Mouse (Mus musculus) heart, adult 18-20 months (tissue): ENCODE measurements around the gene Entpd7. TPM values are rescaled to one million over a fixed set of nuclear protein-coding genes. Genes with fewer than 3 reads are reported as not detected.
A peak's percentile ranks its signal among the peaks of the same experiment; 100 is the strongest.

Experiments
- DNase-seq, 2 experiments: peaks; one replicate each; pipeline ENCODE4 v3.0.0; 2021 to 2022; ENCODE audit warnings: mixed read lengths in 1 of 2
- long read RNA-seq, 2 experiments: library from polyadenylated mRNA; stranded (forward); transcript quantifications; one replicate each; pipeline ENCODE4 v2.0.0; 2021
- total RNA-seq, 2 experiments: library from RNA; stranded (reverse); gene quantifications; 2 replicates each; pipeline ENCODE4 v1.2.3; 2021

Gene Entpd7
- 1 to 10 TPM; 2.1 to 2.4 TPM for total RNA-seq
- long read RNA-seq, experiment 1: 0 reads
- long read RNA-seq, experiment 2: 0 reads

GRCm38 (mm10) chr19:43689419-43690246 is at the start of gene Entpd7:
Gene Entpd7, plus strand, starts transcription at chr19:43689672.
- DNase-seq: peak; percentile 95 to 99

GRCm38 (mm10) chr19:43641833-43642232 is 47.6 kb upstream of the Entpd7 start:
- no peak for DNase-seq

GRCm38 (mm10) chr19:43642843-43643242 is 46.6 kb upstream of the Entpd7 start:
- no peak for DNase-seq

- no peak for DNase-seq
These were observed 44.0 kb upstream of the Entpd7 start for GRCm38 (mm10) chr19:43645508-43645907.

GRCm38 (mm10) chr19:43646852-43647251 is 42.6 kb upstream of the Entpd7 start:
- DNase-seq: no peak

- DNase-seq: no peak
These were observed 42.2 kb upstream of the Entpd7 start for GRCm38 (mm10) chr19:43647261-43647660.

- DNase-seq: no peak
These were observed 41.1 kb upstream of the Entpd7 start for GRCm38 (mm10) chr19:43648343-43648742.

- DNase-seq: no peak
These were observed 38.2 kb upstream of the Entpd7 start for GRCm38 (mm10) chr19:43651241-43651785.

- DNase-seq: peak; percentile 44 to 76
These were observed 33.6 kb upstream of the Entpd7 start for GRCm38 (mm10) chr19:43655735-43656492.

- DNase-seq: no peak
These were observed 29.8 kb upstream of the Entpd7 start for GRCm38 (mm10) chr19:43659632-43660031.

- DNase-seq: no peak
These were observed 28.7 kb upstream of the Entpd7 start for GRCm38 (mm10) chr19:43660774-43661173.

- DNase-seq: peak in 1 of 2 experiments; percentile 20
These were observed 27.1 kb upstream of the Entpd7 start for GRCm38 (mm10) chr19:43662176-43662967.

- no peak for DNase-seq
These were observed 26.0 kb upstream of the Entpd7 start for GRCm38 (mm10) chr19:43663471-43663870.

- peak; percentile 30 to 66 for DNase-seq
These were observed 23.9 kb upstream of the Entpd7 start for GRCm38 (mm10) chr19:43665441-43666048.

GRCm38 (mm10) chr19:43666661-43667429 is 22.6 kb upstream of the Entpd7 start:
- peak; percentile 54 to 80 for DNase-seq

- no peak for DNase-seq
These were observed 22.1 kb upstream of the Entpd7 start for GRCm38 (mm10) chr19:43667430-43667809.

- DNase-seq: peak; percentile 45 to 70
These were observed 20.2 kb upstream of the Entpd7 start for GRCm38 (mm10) chr19:43669136-43669759.

GRCm38 (mm10) chr19:43671054-43671453 is 18.4 kb upstream of the Entpd7 start:
- no peak for DNase-seq

- peak in 1 of 2 experiments; percentile 12 for DNase-seq
These were observed 15.8 kb upstream of the Entpd7 start for GRCm38 (mm10) chr19:43673513-43674315.
